Mouse (Mus musculus) embryonic facial prominence, embryonic 10.5 days (tissue): ENCODE data around the gene Pde11a. TPM values are rescaled to one million over a fixed set of nuclear protein-coding genes. Genes with fewer than 3 reads are reported as not detected.

ENCODE experiments used
- DNase-seq: peaks from one replicate; pipeline ENCODE4 v3.0.0-alpha.2; 2017; ENCODE audit warnings: low spot score
- H3K27ac ChIP-seq: fragments of 300-500 bp; sonication (generic); replicated peaks from 2 replicates; pipeline ENCODE4 v1.5.1; 2016; ENCODE audit warnings: mild to moderate bottlenecking
- H3K27me3 ChIP-seq: fragments of 300-500 bp; sonication (generic); replicated peaks from 2 replicates; pipeline ENCODE4 v1.6.1; 2016; ENCODE audit warnings: low read depth, mild to moderate bottlenecking; ENCODE audit not compliant: poor library complexity, severe bottlenecking
- H3K36me3 ChIP-seq: fragments of 300-500 bp; sonication (generic); replicated peaks from 2 replicates; pipeline ENCODE4 v1.6.1; 2016; ENCODE audit warnings: mild to moderate bottlenecking, moderate library complexity
- H3K4me1 ChIP-seq: fragments of 300-500 bp; sonication (generic); 2 replicates; pipeline ENCODE4 v1.6.1; 2016
- H3K4me3 ChIP-seq: fragments of 300-500 bp; sonication (generic); 2 replicates; pipeline ENCODE4 v1.5.1; 2016; ENCODE audit warnings: mild to moderate bottlenecking, moderate library complexity
- H3K9me3 ChIP-seq: fragments of 300-500 bp; sonication (generic); 2 replicates; pipeline ENCODE4 v1.6.1; 2016; ENCODE audit warnings: mild to moderate bottlenecking
- WGBS: fragments of 180-500 bp; shearing (Covaris S2); methylation state at CpG from one replicate; pipeline ENCODE4 v1.1.7; 2016; 5-methylcytosine and 5-hydroxymethylcytosine counted together
- polyA plus RNA-seq: library from polyadenylated mRNA; unstranded; fragments of >200 nt; fragmentation: Nextera tagmentation; extraction: Ambion mirVana; gene quantifications from 2 replicates; pipeline ENCODE4 v1.2.1, GENCODE M21; 2016

The Pde11a gene
- polyA plus RNA-seq, 1 experiment from 2014 or later, result 0.50 TPM

DNA sequence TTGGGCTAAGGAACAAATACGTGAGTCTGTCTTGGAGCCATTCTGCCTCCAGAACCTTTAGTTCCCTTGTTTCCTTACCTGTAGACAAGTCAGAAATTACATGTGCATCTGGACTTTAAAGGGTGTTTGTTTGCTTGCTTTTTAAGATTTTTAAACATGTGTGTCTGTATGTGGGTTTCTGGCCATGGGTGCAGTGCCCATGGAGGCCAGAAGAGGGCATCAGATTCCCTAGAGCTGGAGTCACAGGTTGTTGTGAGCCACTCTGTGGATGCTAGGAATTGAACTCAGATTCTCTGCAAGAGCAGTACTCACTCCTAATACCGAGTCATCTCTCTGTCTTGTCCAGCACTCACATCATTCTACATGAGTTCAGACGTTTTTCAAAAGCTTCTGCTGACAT lies 53.4 kb downstream of the Pde11a start:
- WGBS, result 90% methylated on average over 3 of the region's 3 CpGs
- H3K4me3 ChIP-seq, result no peak overlapping the region
- H3K9me3 ChIP-seq, result no peaks in the 10 kb centered on the region
- no peaks in the 10 kb centered on the region for H3K27me3 ChIP-seq
- no peaks in the 10 kb centered on the region for H3K36me3 ChIP-seq
- no peak overlapping the region for H3K27ac ChIP-seq
- H3K4me1 ChIP-seq, result no peaks in the 10 kb centered on the region
- DNase-seq, result no peak

DNA sequence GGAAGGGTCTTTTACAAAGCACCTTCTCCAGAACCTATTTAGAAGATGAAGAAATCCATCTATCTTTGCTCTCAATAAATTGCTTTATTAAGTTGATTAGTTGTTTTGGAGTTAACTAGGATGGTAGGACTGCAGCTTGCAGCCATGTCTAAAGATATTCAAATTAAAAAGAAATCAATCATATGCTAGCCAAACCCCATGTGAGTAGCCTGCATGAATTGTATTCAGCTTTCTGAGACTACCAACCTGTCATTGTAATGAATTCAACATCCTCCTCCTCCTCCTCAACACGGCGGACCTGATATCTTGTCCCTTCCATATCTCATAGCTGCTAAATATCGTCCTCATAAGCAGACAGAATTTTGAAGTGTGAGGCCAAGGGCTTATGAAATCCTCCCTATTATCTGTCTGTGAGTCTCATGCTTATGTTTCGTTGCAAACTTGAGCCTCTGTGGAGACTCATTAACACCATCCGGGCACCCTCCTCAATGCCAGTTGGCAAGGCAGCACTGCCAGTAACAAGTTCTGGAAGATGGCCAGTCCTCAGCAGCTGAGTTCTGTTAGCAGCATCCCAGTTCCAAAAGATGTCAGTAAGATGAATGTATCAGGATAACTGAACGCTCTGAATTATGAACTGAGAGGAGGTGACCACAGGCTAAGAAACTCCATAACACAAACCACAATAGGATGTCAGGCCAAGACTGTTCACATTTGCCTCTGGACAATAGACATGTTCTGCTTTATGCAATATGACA lies 55.0 kb downstream of the Pde11a start:
- Histone ChIP-seq H3K4me3 (no peak overlapping the region), H3K27me3 (no peaks in the 10 kb centered on the region), H3K36me3 (no peaks in the 10 kb centered on the region), H3K4me1 (no peaks in the 10 kb centered on the region), H3K9me3 (no peaks in the 10 kb centered on the region), H3K27ac (no peak overlapping the region)
- no peak for DNase-seq
- 89% methylated on average over 6 of the region's 6 CpGs for WGBS

DNA sequence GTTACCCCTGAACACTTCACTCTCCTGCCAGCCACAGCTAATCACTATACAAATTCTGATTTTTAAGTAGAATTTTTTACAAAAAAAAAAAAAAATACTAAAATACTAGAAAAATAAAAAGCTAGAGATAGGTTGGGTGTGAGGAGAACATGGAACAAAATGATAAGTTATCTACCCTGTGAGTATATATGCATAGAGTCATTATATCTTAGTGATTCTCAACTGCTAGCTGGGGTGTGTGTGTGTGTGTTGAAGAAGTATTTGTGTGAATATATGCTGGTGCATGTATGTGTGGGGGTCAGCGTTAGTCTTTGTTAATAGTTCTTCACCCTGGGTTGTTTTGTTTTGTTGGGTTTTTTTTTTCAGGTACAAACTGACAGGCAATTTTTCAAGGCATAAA lies 69.1 kb downstream of the Pde11a start:
- no peaks in the 10 kb centered on the region for H3K27me3 ChIP-seq
- no peaks in the 10 kb centered on the region for H3K4me1 ChIP-seq
- no peak overlapping the region for H3K4me3 ChIP-seq
- no peak overlapping the region for H3K27ac ChIP-seq
- no peaks in the 10 kb centered on the region for H3K36me3 ChIP-seq
- WGBS, result 86% methylated on average over 1 of the region's 1 CpGs
- DNase-seq, result no peak
- H3K9me3 ChIP-seq, result no peaks in the 10 kb centered on the region

DNA sequence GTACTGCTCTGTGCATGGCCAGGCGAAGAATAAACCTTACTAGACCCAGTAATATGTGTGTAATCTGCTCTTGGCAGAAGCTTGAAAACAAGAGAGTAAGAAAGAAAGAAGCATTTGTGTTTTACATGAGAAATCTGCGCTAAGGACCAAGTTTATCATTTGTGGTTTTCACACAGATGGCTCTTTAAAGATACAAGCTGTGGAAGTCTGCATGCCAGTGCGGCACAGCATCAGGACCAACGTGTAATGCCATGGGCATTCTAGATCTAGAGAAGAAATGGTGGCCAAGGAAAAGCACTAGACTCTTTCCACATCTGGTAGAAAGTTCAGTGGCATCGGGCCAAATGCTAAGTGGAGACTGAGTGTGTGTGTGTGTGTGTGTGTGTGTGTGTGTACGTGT lies 71.2 kb downstream of the Pde11a start:
- WGBS, result 90% methylated on average over 6 of the region's 6 CpGs
- Histone ChIP-seq H3K9me3 (no peaks in the 10 kb centered on the region), H3K4me3 (no peak overlapping the region), H3K27me3 (no peaks in the 10 kb centered on the region), H3K4me1 (no peaks in the 10 kb centered on the region), H3K36me3 (no peaks in the 10 kb centered on the region), H3K27ac (no peak overlapping the region)
- DNase-seq, result no peak

DNA sequence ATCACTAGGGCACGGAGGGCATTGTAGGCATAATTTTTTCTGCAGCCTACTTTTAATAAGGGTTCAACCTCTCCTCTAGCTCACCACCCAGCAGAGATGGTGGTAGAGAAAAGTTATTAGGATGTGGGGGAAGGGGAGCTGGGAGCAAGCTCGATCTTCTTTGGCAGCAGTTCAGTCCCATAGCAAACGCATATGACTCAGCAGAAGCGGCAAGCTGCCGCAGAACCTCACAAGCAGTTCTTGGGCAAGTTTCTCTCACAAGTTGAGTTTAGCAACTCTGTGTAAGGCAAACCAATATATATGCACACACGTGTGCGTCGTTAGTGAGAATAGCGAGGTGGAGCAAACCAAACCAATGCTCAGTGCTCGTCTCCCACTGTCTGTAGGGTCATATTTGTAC lies 72.0 kb downstream of the Pde11a start:
- Histone ChIP-seq H3K9me3 (no peaks in the 10 kb centered on the region), H3K36me3 (no peaks in the 10 kb centered on the region), H3K4me3 (no peak overlapping the region), H3K27me3 (no peaks in the 10 kb centered on the region), H3K27ac (no peak overlapping the region), H3K4me1 (no peaks in the 10 kb centered on the region)
- WGBS, result 90% methylated on average over 10 of the region's 10 CpGs
- DNase-seq, result no peak

DNA sequence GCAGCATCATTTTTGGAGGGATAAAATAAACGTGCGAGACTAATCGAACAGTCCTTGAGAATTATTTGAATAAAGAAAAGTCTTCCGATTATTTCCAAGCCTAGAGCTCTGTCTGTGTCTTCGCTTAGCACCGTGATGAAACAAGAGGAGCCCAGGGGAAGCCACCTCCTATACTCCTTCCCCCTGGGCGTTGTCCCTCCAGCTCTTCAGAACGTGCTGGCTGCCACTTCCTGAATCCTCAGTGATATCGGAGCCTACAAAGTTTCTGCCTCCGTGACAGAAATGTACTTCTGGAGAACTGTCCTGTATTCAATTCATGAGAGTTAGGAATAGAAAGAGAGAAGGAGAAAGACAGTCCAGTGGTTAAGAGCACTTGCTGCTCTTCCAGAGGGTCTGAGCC lies 74.3 kb downstream of the Pde11a start:
- 68% methylated on average over 10 of the region's 10 CpGs for WGBS

DNA sequence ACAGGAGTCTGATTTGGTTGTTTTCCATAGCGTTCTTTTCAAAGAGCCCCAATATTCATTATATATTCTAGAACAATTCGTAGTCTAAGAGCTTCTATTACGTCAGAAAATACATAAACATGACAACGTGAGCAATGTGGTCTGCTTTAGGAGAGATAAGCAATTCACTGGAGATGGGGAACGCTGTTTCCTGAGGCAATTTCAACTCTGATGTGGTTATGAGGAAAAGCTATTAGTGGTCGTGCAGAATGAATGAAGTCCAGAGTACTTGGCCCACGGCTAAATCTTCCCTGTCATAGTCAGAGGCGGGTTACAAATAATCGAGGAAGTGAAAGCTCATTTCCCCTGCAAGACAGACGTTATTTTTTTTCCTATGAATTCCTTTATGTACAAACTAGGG lies 75.9 kb downstream of the Pde11a start:
- Histone ChIP-seq H3K4me1 (no peaks in the 10 kb centered on the region), H3K36me3 (no peaks in the 10 kb centered on the region), H3K4me3 (no peak overlapping the region), H3K9me3 (no peaks in the 10 kb centered on the region), H3K27me3 (no peaks in the 10 kb centered on the region), H3K27ac (no peak overlapping the region)
- DNase-seq, result no peak
- WGBS, result 86% methylated on average over 10 of the region's 10 CpGs

More for the DNA sequence above, 74.3 kb downstream of the Pde11a start:
- DNase-seq, result no peak
- Histone ChIP-seq H3K36me3 (no peaks in the 10 kb centered on the region), H3K9me3 (no peaks in the 10 kb centered on the region), H3K4me3 (no peak overlapping the region), H3K4me1 (no peaks in the 10 kb centered on the region), H3K27ac (no peak overlapping the region), H3K27me3 (no peaks in the 10 kb centered on the region)

DNA sequence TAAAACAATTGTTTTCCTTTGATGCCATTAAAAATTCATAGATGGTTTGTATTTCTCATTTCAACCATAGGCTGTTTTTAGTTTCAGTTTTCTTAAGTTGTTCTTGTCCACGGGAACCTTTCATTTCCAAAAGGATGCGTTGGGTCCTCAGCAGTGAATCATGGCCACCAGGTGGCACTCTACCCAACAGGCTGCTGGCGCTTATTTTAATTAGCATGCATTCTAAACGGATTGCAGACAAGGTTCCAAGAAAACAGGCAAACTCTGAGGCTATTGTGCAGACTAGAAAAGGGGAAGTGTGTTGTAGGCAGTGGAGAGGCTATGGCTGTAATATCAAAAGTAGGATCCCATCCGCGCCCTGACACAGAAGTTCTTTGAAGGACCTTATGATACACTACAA lies 83.7 kb downstream of the Pde11a start:
- WGBS, result 46% methylated on average over 6 of the region's 6 CpGs
- H3K4me1 ChIP-seq, result no peaks in the 10 kb centered on the region
- no peak overlapping the region for H3K4me3 ChIP-seq
- no peaks in the 10 kb centered on the region for H3K36me3 ChIP-seq
- H3K27me3 ChIP-seq, result no peaks in the 10 kb centered on the region
- H3K27ac ChIP-seq, result no peak overlapping the region
- H3K9me3 ChIP-seq, result no peaks in the 10 kb centered on the region
- peak; percentile 64 for DNase-seq

DNA sequence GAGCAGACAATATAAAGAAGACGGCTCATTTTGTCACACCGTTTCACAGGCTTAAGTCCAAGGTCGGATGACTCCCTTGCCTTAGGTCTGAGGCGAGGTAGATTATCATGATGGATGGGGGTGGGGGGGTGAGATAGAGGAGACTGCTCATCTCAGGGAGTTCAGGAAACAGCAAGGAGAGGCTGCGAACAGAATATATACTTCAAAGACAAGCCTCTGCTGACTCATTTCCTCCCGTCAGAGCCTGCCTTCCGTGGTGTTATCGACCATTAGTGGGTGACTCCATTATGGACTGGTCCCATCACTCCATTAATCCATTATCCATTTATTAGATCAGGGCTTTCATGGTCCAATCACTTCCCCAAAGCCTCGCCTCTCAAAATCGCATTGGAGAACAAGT lies 87.2 kb downstream of the Pde11a start:
- H3K4me1 ChIP-seq, result peaks cover 5% of the 10 kb centered on the region; the same call in 1 of the 2 replicates
- H3K9me3 ChIP-seq, result no peaks in the 10 kb centered on the region
- DNase-seq, result no peak
- H3K36me3 ChIP-seq, result no peaks in the 10 kb centered on the region
- H3K27me3 ChIP-seq, result no peaks in the 10 kb centered on the region
- WGBS, result 88% methylated on average over 10 of the region's 10 CpGs
- no peak overlapping the region for H3K4me3 ChIP-seq
- no peak overlapping the region for H3K27ac ChIP-seq

DNA sequence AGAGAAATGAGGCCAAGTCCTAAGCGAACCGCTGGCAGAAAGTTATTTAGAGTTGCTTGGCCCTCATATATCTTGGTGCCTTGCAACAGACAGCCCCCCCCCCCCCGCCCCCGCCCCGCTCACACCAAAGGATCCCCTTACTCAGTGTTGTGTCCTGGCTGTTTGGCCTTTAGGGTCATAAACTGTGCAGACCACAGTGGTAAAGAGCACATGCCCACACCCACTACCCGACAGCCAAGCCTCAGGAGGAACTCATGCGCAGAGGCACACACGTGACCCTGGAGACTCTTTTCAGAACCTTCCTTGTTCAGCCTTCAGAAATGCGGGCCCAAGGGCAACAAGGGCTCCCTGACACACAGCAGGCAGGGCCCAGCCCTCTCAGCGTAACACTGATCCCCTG lies 90.3 kb downstream of the Pde11a start:
- Histone ChIP-seq H3K4me1 (peaks cover 5% of the 10 kb centered on the region; the same call in 1 of the 2 replicates), H3K27me3 (no peaks in the 10 kb centered on the region), H3K36me3 (no peaks in the 10 kb centered on the region), H3K4me3 (no peak overlapping the region), H3K9me3 (no peaks in the 10 kb centered on the region), H3K27ac (no peak overlapping the region)
- WGBS, result 76% methylated on average over 10 of the region's 10 CpGs
- no peak for DNase-seq

DNA sequence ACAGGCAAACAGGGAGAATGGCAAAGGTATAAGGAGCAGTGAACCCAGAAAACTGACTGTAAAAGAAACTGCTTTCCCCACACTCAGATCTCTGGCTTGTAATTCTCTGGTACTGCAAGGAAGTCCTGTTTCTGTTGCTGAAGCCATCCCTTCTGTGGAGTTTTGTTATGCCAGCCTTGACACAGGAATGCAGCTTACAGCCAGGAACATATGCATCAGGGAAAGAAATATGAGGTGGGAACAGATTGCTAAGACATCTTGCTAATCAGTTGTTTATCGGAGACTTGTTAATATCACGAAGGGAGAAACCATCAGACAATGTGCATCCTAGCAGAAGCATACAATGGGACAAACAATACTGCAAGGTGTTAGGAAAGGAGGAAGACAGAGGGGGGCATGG lies 99.4 kb downstream of the Pde11a start:
- no peaks in the 10 kb centered on the region for H3K4me1 ChIP-seq
- 91% methylated on average over 2 of the region's 2 CpGs for WGBS
- H3K27ac ChIP-seq, result no peak overlapping the region
- H3K27me3 ChIP-seq, result no peaks in the 10 kb centered on the region
- H3K9me3 ChIP-seq, result no peaks in the 10 kb centered on the region
- no peak overlapping the region for H3K4me3 ChIP-seq
- DNase-seq, result no peak
- no peaks in the 10 kb centered on the region for H3K36me3 ChIP-seq

DNA sequence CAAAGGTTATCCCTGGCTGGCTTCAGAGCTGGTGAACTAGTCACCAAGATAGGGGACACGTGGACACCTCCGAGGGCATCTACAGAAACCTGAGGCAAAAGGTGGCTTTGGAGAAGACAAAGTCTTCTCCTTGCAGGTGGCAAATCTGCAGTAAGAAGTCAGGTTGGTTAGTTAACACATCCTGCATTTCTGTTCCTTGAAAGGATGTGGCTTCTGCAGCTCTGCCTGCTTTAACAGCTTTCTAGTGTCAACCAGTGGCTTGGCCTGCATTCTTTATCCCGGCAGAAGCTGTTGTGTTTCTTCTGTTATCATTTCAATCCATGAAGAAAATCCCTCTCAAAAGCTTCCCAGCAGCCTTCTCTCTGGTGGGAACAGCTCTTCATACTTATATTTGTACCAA lies 100.1 kb downstream of the Pde11a start:
- Histone ChIP-seq H3K4me3 (no peak overlapping the region), H3K4me1 (no peaks in the 10 kb centered on the region), H3K27me3 (no peaks in the 10 kb centered on the region), H3K27ac (no peak overlapping the region), H3K9me3 (no peaks in the 10 kb centered on the region), H3K36me3 (no peaks in the 10 kb centered on the region)
- DNase-seq, result no peak
- WGBS, result 89% methylated on average over 3 of the region's 3 CpGs

DNA sequence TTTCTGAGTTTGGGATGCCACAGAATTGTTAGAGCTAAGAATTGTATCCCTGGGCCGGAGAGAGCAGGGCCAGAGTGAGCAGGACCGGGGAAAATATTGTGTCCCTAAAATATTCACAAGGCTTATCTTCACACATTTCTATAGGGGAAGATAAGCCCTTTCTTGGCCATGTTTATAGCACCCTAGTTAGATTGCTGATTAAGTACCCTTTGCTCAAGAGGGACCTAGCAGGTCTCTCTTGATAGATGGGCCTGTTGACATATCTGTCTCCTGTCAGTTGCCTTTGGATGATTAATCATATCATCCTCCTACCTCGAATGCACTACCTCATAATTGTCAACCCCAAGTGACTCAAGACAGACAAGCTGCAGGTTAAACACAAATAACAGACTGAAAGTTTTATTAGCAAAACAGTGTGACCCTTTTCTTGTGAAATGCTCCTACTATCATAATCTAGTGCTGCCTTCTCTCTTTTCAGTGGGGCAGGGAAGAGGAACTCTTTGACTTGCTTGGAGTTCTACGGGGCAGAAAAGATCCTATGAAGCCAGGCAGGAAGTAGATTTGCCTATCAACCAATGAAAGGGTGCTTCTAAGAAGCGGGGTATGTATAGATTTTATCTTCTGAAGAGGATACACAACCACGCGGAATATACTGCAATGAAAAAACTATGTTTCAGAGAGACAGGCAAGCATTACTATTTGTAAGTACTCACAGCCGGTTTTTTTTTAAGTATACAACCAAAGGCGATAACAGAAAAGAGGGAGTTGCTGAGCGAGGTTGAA lies 100.7 kb downstream of the Pde11a start:
- Histone ChIP-seq H3K36me3 (no peaks in the 10 kb centered on the region), H3K27ac (no peak overlapping the region), H3K4me3 (no peak overlapping the region), H3K9me3 (no peaks in the 10 kb centered on the region), H3K4me1 (no peaks in the 10 kb centered on the region), H3K27me3 (no peaks in the 10 kb centered on the region)
- WGBS, result 90% methylated on average over 10 of the region's 10 CpGs
- no peak for DNase-seq
